Mouse (Mus musculus) ovary, postnatal 36 days (tissue): ENCODE measurements around the gene Fgr.
A peak's percentile ranks its signal among the peaks of the same experiment; 100 is the strongest.
"Not testable (repeated sequence)": the region's sequence is repeated elsewhere in the genome, so short reads cannot be mapped to it uniquely, and the experiment has no call there.

Source experiments
- DNase-seq: peaks from one replicate; pipeline ENCODE4 v3.0.0; 2022; ENCODE audit warnings: low spot score, mixed read lengths

Fgr gene

DNA sequence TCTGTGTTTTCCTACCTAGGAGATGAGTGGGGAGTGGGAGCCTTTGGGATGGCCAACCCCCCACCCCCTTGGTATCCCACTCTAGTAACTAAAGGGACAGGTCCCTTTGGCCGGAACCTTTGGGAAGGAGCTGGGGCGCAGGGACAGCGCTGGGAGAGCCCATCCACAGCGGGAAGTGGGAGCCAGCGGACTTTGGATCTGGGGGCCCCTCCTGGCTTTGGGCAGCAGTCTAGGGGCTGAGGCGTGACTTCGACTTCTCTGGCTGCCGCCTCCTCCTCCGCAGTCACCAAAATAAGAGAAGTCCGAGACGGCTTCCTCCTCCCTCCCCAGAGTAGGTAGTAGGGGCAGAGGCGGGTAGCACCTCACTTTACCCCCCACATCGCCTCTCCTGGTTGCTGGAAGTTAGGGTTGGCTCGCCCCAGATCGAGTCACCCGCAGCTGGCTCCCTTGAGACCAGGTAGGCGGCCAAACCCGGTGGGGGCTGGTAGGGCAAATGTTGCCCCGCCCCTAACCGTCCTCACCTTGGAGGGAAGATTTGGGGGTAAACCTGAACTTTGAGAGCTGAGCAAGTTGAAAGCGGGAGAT, at the start of gene Fgr:
Gene Fgr (plus strand): TSS at position 282 of the 585 bp plus-strand sequence.
- no peak for DNase-seq

DNA sequence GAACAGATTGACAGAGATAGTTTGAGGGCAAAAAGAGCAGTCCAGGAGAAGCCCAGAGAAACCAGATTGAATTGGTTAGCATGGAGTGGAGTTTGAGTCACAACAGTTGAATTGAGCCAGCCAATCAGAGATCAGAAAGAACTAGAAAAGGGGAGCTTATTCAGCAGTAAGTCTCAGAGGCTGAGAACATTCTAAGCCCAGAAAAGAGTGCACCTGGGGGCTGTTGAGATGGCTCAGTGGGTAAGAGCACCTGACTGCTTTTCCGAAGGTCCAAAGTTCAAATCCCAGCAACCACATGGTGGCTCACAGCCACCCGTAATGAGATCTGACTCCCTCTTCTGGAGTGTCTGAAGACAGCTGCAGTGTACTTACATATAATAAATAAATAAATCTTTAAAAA, 47.4 kb upstream of the Fgr start:
- not testable (repeated sequence) for DNase-seq

GRCm38 (mm10) chr4:132930784-132931183, 43.1 kb upstream of the Fgr start:
- DNase-seq, result no peak

GRCm38 (mm10) chr4:132932752-132933404, 41.0 kb upstream of the Fgr start:
- DNase-seq, result no peak

DNA sequence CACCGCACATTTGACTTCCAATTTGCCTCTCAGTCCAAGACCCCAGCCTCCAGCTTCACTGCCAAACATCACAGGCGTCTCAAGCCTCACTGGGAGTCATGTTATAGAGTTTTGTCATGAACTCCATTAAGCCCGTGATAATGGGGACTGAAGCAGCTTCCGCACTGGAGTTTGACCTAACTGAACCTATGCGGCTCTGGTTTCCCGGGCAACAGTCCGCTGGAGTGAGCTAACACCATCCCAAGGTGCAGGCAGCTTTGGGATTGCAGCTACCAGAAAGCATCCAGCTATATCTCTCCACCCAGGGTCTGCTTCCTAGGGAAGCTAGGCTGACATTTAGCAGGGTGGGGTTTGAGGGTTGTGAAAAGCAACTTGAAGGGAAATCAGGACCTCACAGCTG, 39.3 kb upstream of the Fgr start:
- no peak for DNase-seq

GRCm38 (mm10) chr4:132938181-132938941, 35.5 kb upstream of the Fgr start:
- no peak for DNase-seq

- peak; percentile 72 for DNase-seq
Measured at GRCm38 (mm10) chr4:132939421-132940127, 34.3 kb upstream of the Fgr start.

GRCm38 (mm10) chr4:132941012-132941729, 32.7 kb upstream of the Fgr start:
- no peak for DNase-seq

GRCm38 (mm10) chr4:132943088-132943487, 30.8 kb upstream of the Fgr start:
- DNase-seq, result peak; percentile 52

DNA sequence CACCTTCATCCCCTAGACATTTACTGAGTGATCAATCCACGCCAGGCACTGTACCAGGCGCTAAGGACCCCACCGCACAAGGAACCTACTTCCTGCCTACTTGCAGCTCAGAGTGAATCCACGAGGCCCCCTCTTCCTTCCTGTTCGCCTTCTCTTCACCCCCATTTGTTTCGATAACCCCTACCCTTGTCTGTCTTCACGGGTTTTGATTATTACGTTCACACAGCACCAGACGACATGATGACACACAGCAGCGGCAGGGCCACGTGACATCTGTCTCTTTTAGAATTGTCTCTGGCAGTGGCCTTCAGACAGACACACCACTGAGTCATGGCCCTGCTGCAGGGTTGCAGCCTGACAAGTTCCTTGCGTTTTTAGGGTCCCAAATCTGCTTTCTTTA, 29.8 kb upstream of the Fgr start:
- no peak for DNase-seq

GRCm38 (mm10) chr4:132944776-132945175, 29.1 kb upstream of the Fgr start:
- DNase-seq, result no peak

DNA sequence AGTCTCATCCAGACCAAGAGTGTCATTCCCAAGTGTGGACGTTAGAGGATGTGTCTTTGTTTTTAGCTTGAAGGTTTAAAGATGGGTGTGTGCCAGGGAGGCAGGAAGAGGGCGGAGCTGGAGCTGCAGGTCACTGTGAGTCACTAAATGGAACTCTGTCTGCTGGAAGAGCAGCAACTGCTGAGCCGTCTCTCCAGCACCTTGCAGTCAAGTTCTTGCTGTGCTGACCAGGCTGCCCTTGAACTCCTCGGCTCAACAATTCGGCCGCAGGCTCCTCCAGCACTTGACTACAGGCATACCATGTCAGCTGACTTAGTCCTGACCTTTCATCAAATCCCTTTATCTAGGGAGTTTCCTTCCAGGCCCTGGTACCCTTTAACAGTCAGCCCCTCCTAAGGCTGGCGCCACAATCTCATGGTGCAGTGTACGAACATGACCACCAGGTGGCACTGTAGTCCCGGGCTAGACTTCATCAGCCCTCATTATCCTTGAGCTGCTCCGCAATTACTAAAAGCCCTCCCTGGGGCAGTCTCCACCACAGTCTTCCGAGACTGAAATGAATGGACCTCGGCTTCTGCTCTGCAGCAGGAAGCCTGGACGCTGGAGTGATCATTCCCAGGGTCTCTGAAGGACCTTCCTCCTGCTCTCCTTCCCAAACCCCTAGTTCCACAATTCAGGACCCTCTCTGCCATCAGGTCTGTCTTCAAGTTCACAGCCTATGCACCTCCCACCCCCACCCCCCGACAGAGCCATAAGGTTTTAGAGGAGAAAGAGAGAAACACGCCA, 28.4 kb upstream of the Fgr start:
- peak; percentile 83 for DNase-seq

- peak; percentile 45 for DNase-seq
Measured at GRCm38 (mm10) chr4:132946047-132947001, 27.6 kb upstream of the Fgr start.

DNA sequence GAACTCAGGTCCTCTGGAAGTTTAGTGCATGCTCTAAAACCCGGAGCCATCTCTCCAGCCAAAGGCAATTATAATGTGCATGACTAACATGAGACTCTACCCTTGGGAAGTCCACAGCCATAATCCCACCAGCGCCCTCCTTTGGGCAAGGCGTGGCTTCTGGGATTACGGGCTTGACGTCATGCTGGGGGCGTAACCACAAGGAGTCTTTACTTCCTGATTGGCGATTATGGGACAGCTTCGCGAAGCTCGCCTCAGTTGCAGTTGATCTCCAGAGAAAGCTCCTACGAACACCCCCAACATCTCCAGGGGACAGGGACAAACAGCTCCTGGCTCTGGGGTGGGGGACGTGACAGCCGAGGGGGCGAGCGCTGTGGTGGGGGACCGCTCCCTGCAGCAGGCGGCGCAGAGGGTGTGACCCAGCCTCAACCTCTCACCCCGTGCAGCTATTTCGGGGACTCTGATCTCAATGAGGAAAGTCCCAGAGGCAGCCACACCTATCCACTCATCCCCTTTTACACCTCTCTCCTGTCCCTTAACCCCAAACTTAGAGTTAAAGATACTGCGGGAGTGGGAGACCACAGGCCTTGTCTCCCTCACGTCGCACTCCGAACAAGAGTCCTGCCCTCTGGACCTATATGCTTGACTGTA, 23.9 kb upstream of the Fgr start:
- DNase-seq, result no peak

DNA sequence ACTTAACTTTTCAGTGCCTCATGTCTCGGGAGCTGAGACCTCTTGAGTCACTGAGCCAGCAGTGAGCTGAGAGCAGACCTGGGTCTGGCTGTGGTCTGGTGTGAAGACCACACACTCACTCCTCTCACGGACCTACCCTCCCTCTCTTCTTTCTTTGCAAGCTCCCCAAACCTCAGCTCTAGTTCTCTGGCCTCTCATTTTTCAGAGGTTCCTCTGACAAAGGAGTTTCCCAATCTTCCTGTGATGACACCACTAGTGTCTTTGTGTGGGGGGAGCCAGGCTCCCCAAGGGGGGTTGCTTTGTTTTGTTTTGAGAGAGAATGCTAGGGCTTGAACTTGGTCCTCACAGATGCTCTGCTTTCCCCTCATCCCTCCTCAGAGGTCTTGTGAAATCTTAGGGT, 22.9 kb upstream of the Fgr start:
- DNase-seq, result no peak

GRCm38 (mm10) chr4:132954530-132955394, 19.1 kb upstream of the Fgr start:
- no peak for DNase-seq

GRCm38 (mm10) chr4:132955395-132955791, 18.5 kb upstream of the Fgr start:
- DNase-seq, result no peak
